Mouse (Mus musculus): ENCODE measurements around the gene Borcs5. TPM values are rescaled to one million over a fixed set of nuclear protein-coding genes. Genes with fewer than 3 reads are reported as not detected.
"Not testable (repeated sequence)": the region's sequence is repeated elsewhere in the genome, so short reads cannot be mapped to it uniquely, and the experiment has no call there.

The Borcs5 gene
- polyA plus RNA-seq, 1 experiment from 2014 or later = 16.2 TPM

DNA sequence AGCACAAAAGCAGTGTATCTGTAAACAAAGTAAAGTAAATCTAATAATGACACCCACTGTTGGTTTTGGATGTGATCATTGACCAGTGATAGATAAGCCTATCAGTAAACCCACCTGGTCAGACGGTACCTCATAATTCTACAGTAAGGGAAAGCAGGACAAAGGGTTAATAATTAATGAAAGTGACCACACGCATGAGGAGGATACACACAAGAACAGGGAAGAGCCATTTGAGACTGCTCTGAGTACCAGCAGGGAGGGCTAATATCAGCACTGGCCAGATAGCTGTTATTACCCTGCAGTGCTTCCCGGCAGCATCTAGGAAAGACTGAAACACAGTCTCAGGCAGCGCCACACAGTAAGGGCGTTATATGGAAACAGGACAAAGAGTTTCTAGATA is 25.3 kb downstream of the Borcs5 start:
- Histone ChIP-seq H3K4me2 (replicated peaks; ENCODE audit: low read depth, low read length) (no peak overlapping the region), H3K27me3 (ENCODE audit: insufficient read depth, low read length) (no peaks in the 10 kb centered on the region), H3K4me3 (ENCODE audit: low read length) (no peak overlapping the region), H3K9ac (replicated peaks; ENCODE audit: low read length) (no peak overlapping the region), H3K9me3 (ENCODE audit: low read length) (no peaks in the 10 kb centered on the region), H3K36me3 (ENCODE audit: insufficient read depth, low read length) (no peaks in the 10 kb centered on the region), H3K4me1 (ENCODE audit: insufficient read depth, low read length) (peaks cover 14% of the 10 kb centered on the region), H3K27ac (ENCODE audit: low read length) (no peak overlapping the region)
- no peak for ATAC-seq (ENCODE audit: low FRiP score, low TSS enrichment)
- WGBS = 66% methylated on average over 5 of the region's 5 CpGs

DNA sequence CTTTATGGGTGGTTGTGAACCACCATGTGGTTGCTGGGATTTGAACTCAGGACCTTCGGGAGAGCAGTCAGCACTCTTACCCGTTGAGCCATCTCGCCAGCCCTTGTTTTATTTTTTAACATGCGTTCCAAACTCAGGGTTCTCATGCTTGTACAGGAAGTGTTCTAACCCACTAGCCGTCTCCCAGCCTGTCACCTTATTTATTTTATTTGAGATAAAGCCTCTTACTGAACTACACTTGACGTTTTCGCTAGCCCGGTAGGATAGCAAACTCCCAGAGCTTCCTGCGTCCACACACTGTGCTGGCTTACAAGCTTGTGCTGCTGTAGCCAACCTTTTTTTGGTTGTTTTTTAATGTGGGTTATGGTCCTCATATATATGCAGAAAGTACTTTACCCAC is 26.5 kb downstream of the Borcs5 start:
- H3K27me3 ChIP-seq (ENCODE audit: insufficient read depth, low read length) = no peaks in the 10 kb centered on the region
- WGBS = 77% methylated on average over 9 of the region's 9 CpGs
- no peak overlapping the region for H3K4me3 ChIP-seq (ENCODE audit: low read length)
- H3K4me1 ChIP-seq (ENCODE audit: insufficient read depth, low read length) = peaks cover 19% of the 10 kb centered on the region
- no peaks in the 10 kb centered on the region for H3K36me3 ChIP-seq (ENCODE audit: insufficient read depth, low read length)
- H3K9ac ChIP-seq (replicated peaks; ENCODE audit: low read length) = no peak overlapping the region
- H3K4me2 ChIP-seq (replicated peaks; ENCODE audit: low read depth, low read length) = no peak overlapping the region
- H3K27ac ChIP-seq (ENCODE audit: low read length) = no peak overlapping the region
- ATAC-seq (ENCODE audit: low FRiP score, low TSS enrichment) = no peak
- H3K9me3 ChIP-seq (ENCODE audit: low read length) = no peaks in the 10 kb centered on the region

GRCm38 (mm10) chr6:134668519-134668918 is 29.2 kb downstream of the Borcs5 start:
- no peaks in the 10 kb centered on the region for H3K36me3 ChIP-seq (ENCODE audit: insufficient read depth, low read length)
- WGBS = 61% methylated on average over 2 of the region's 2 CpGs

GRCm38 (mm10) chr6:134669179-134669865 is 30.0 kb downstream of the Borcs5 start:
- peaks cover 24% of the 10 kb centered on the region for H3K4me1 ChIP-seq (ENCODE audit: insufficient read depth, low read length)
- no peak overlapping the region for H3K9ac ChIP-seq (replicated peaks; ENCODE audit: low read length)
- no peak for ATAC-seq (ENCODE audit: low FRiP score, low TSS enrichment)
- H3K27ac ChIP-seq (ENCODE audit: low read length) = no peak overlapping the region
- no peaks in the 10 kb centered on the region for H3K36me3 ChIP-seq (ENCODE audit: insufficient read depth, low read length)
- no peaks in the 10 kb centered on the region for H3K27me3 ChIP-seq (ENCODE audit: insufficient read depth, low read length)
- no peaks in the 10 kb centered on the region for H3K9me3 ChIP-seq (ENCODE audit: low read length)
- H3K4me3 ChIP-seq (ENCODE audit: low read length) = no peak overlapping the region
- 71% methylated on average over 6 of the region's 6 CpGs for WGBS
- H3K4me2 ChIP-seq (replicated peaks; ENCODE audit: low read depth, low read length) = no peak overlapping the region

More at GRCm38 (mm10) chr6:134668519-134668918, 29.2 kb downstream of the Borcs5 start:
- Histone ChIP-seq H3K4me1 (ENCODE audit: insufficient read depth, low read length) (peaks cover 24% of the 10 kb centered on the region), H3K27ac (ENCODE audit: low read length) (no peak overlapping the region), H3K27me3 (ENCODE audit: insufficient read depth, low read length) (no peaks in the 10 kb centered on the region), H3K9ac (replicated peaks; ENCODE audit: low read length) (no peak overlapping the region), H3K4me3 (ENCODE audit: low read length) (no peak overlapping the region), H3K4me2 (replicated peaks; ENCODE audit: low read depth, low read length) (no peak overlapping the region), H3K9me3 (ENCODE audit: low read length) (no peaks in the 10 kb centered on the region)
- no peak for ATAC-seq (ENCODE audit: low FRiP score, low TSS enrichment)

GRCm38 (mm10) chr6:134670881-134671411 is 31.6 kb downstream of the Borcs5 start:
- H3K9me3 ChIP-seq (ENCODE audit: low read length) = no peaks in the 10 kb centered on the region
- H3K9ac ChIP-seq (replicated peaks; ENCODE audit: low read length) = no peak overlapping the region
- no peak; the same call in 1 of the 2 replicates for ATAC-seq (ENCODE audit: low FRiP score, low TSS enrichment)
- no peaks in the 10 kb centered on the region for H3K36me3 ChIP-seq (ENCODE audit: insufficient read depth, low read length)
- H3K4me1 ChIP-seq (ENCODE audit: insufficient read depth, low read length) = peaks cover 18% of the 10 kb centered on the region
- H3K4me2 ChIP-seq (replicated peaks; ENCODE audit: low read depth, low read length) = no peak overlapping the region
- WGBS = 48% methylated on average over 4 of the region's 4 CpGs
- H3K27ac ChIP-seq (ENCODE audit: low read length) = no peak overlapping the region; the same call in 1 of the 2 replicates
- no peak overlapping the region for H3K4me3 ChIP-seq (ENCODE audit: low read length)
- no peaks in the 10 kb centered on the region for H3K27me3 ChIP-seq (ENCODE audit: insufficient read depth, low read length)

- not testable (repeated sequence) for H3K27me3 ChIP-seq (ENCODE audit: insufficient read depth, low read length); H3K27ac ChIP-seq (ENCODE audit: low read length); H3K4me3 ChIP-seq (ENCODE audit: low read length); H3K4me2 ChIP-seq (replicated peaks; ENCODE audit: low read depth, low read length); H3K9ac ChIP-seq (replicated peaks; ENCODE audit: low read length); ATAC-seq (ENCODE audit: low FRiP score, low TSS enrichment); H3K36me3 ChIP-seq (ENCODE audit: insufficient read depth, low read length); H3K9me3 ChIP-seq (ENCODE audit: low read length)
- 91% methylated on average over 7 of the region's 8 CpGs for WGBS
- peaks cover 10% of the 10 kb centered on the region for H3K4me1 ChIP-seq (ENCODE audit: insufficient read depth, low read length)
Measured at GRCm38 (mm10) chr6:134673712-134674111, 34.4 kb downstream of the Borcs5 start.

- no peak for ATAC-seq (ENCODE audit: low FRiP score, low TSS enrichment)
- H3K9ac ChIP-seq (replicated peaks; ENCODE audit: low read length) = no peak overlapping the region
- no peak overlapping the region for H3K27ac ChIP-seq (ENCODE audit: low read length)
- H3K4me1 ChIP-seq (ENCODE audit: insufficient read depth, low read length) = no peaks in the 10 kb centered on the region
- H3K27me3 ChIP-seq (ENCODE audit: insufficient read depth, low read length) = no peaks in the 10 kb centered on the region
- no peak overlapping the region for H3K4me2 ChIP-seq (replicated peaks; ENCODE audit: low read depth, low read length)
- H3K36me3 ChIP-seq (ENCODE audit: insufficient read depth, low read length) = no peaks in the 10 kb centered on the region
- 80% methylated on average over 4 of the region's 4 CpGs for WGBS
- H3K4me3 ChIP-seq (ENCODE audit: low read length) = no peak overlapping the region
- no peaks in the 10 kb centered on the region for H3K9me3 ChIP-seq (ENCODE audit: low read length)
Measured at GRCm38 (mm10) chr6:134677504-134677903, 38.2 kb downstream of the Borcs5 start.

DNA sequence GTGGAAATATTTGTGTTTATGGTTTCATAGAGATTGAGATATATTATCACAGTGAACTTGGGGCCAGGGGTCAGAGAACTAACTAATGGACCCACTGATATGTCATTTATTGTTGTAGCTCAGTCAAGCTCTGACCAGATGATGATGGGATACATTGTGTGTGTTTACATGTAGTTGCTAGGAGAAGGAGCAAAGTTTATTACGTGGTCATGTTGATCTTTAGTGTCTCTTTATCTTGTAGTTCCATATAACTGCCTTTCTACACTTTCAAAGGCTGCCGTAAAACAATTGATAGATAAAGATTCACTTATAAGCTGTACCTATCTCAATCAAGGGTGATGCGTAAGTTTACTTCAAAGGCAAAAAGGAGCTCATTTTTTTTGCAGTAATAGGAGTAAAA is 38.7 kb downstream of the Borcs5 start:
- ATAC-seq (ENCODE audit: low FRiP score, low TSS enrichment) = no peak
- Histone ChIP-seq H3K27ac (ENCODE audit: low read length) (no peak overlapping the region), H3K4me2 (replicated peaks; ENCODE audit: low read depth, low read length) (no peak overlapping the region), H3K9ac (replicated peaks; ENCODE audit: low read length) (no peak overlapping the region), H3K4me3 (ENCODE audit: low read length) (no peak overlapping the region), H3K4me1 (ENCODE audit: insufficient read depth, low read length) (no peaks in the 10 kb centered on the region), H3K36me3 (ENCODE audit: insufficient read depth, low read length) (no peaks in the 10 kb centered on the region), H3K9me3 (ENCODE audit: low read length) (no peaks in the 10 kb centered on the region), H3K27me3 (ENCODE audit: insufficient read depth, low read length) (no peaks in the 10 kb centered on the region)
- WGBS = 69% methylated on average over 3 of the region's 3 CpGs

DNA sequence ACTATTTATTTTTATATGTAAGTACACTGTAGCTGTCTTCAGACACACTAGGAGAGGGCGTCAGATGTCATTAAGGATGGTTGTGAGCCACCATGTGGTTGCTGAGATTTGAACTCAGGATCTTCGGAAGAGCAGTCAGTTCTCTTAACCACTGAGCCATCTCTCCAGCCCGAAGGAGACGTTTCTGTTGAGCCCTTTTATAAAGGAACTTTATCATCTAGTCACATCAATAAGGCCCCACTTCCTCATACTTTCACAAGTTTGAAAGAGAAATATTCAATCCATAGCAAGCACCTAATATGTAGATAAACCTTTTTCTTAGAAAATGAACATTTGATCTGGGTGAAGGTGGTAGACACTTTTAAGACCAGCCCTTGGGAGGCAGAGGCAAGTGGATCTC is 40.0 kb downstream of the Borcs5 start:
- not testable (repeated sequence) for H3K36me3 ChIP-seq (ENCODE audit: insufficient read depth, low read length); H3K4me2 ChIP-seq (replicated peaks; ENCODE audit: low read depth, low read length); H3K9ac ChIP-seq (replicated peaks; ENCODE audit: low read length); H3K27me3 ChIP-seq (ENCODE audit: insufficient read depth, low read length); H3K9me3 ChIP-seq (ENCODE audit: low read length); H3K27ac ChIP-seq (ENCODE audit: low read length); H3K4me1 ChIP-seq (ENCODE audit: insufficient read depth, low read length); H3K4me3 ChIP-seq (ENCODE audit: low read length); ATAC-seq (ENCODE audit: low FRiP score, low TSS enrichment)
- WGBS = 91% methylated on average over 4 of the region's 4 CpGs

GRCm38 (mm10) chr6:134684354-134684915 is 45.1 kb downstream of the Borcs5 start:
- no peak overlapping the region for H3K4me3 ChIP-seq (ENCODE audit: low read length)
- no peaks in the 10 kb centered on the region for H3K9me3 ChIP-seq (ENCODE audit: low read length)
- no peaks in the 10 kb centered on the region for H3K36me3 ChIP-seq (ENCODE audit: insufficient read depth, low read length)
- H3K27me3 ChIP-seq (ENCODE audit: insufficient read depth, low read length) = no peaks in the 10 kb centered on the region
- no peak overlapping the region for H3K27ac ChIP-seq (ENCODE audit: low read length)
- no peak overlapping the region for H3K4me2 ChIP-seq (replicated peaks; ENCODE audit: low read depth, low read length)
- 61% methylated on average over 6 of the region's 6 CpGs for WGBS
- no peak overlapping the region for H3K9ac ChIP-seq (replicated peaks; ENCODE audit: low read length)
- H3K4me1 ChIP-seq (ENCODE audit: insufficient read depth, low read length) = no peaks in the 10 kb centered on the region
- no peak for ATAC-seq (ENCODE audit: low FRiP score, low TSS enrichment)

Measured in kidney, embryonic 16.5 days (tissue).